Mouse (Mus musculus): ENCODE data around the gene Jpt1.
"Not testable (repeated sequence)": the region's sequence is repeated elsewhere in the genome, so short reads cannot be mapped to it uniquely, and the experiment has no call there.

The Jpt1 gene

GRCm38 (mm10) chr11:115475025-115475757, 39.0 kb downstream of the Jpt1 start, which contains the start of gene Armc7:
TSS of gene Armc7 (plus strand) at chr11:115475667.
- peak; percentile 94 for DNase-seq (ENCODE audit: low spot score)

GRCm38 (mm10) chr11:115473626-115474275, 40.4 kb downstream of the Jpt1 start:
- peak; percentile 90 for DNase-seq (ENCODE audit: low spot score)

- DNase-seq (ENCODE audit: low spot score), result no peak
These were observed 42.0 kb downstream of the Jpt1 start for GRCm38 (mm10) chr11:115472183-115472582.

- no peak for DNase-seq (ENCODE audit: low spot score)
These were observed 47.0 kb downstream of the Jpt1 start for GRCm38 (mm10) chr11:115467217-115467618.

- no peak for DNase-seq (ENCODE audit: low spot score)
These were observed 49.3 kb downstream of the Jpt1 start for GRCm38 (mm10) chr11:115464851-115465250.

GRCm38 (mm10) chr11:115463397-115463796, 50.8 kb downstream of the Jpt1 start:
- no peak for DNase-seq (ENCODE audit: low spot score)

- no peak for DNase-seq (ENCODE audit: low spot score)
These were observed 51.8 kb downstream of the Jpt1 start, which contains the start of gene Slc16a5 for GRCm38 (mm10) chr11:115462243-115462891. TSS of gene Slc16a5 (plus strand) at chr11:115462474.

GRCm38 (mm10) chr11:115461846-115462242, 52.3 kb downstream of the Jpt1 start:
- no peak for DNase-seq (ENCODE audit: low spot score)

- DNase-seq (ENCODE audit: low spot score), result no peak
These were observed 53.2 kb downstream of the Jpt1 start for GRCm38 (mm10) chr11:115460976-115461375.

GRCm38 (mm10) chr11:115457405-115457804, 56.8 kb downstream of the Jpt1 start:
- no peak for DNase-seq (ENCODE audit: low spot score)

- no peak for DNase-seq (ENCODE audit: low spot score)
These were observed 58.0 kb downstream of the Jpt1 start for GRCm38 (mm10) chr11:115456182-115456581.

GRCm38 (mm10) chr11:115455619-115456018, 58.6 kb downstream of the Jpt1 start:
- no peak for DNase-seq (ENCODE audit: low spot score)

GRCm38 (mm10) chr11:115454822-115455221, 59.4 kb downstream of the Jpt1 start:
- DNase-seq (ENCODE audit: low spot score), result not testable (repeated sequence)

- DNase-seq (ENCODE audit: low spot score), result no peak
These were observed 60.9 kb downstream of the Jpt1 start for GRCm38 (mm10) chr11:115453306-115453705.

GRCm38 (mm10) chr11:115452281-115452860, 61.8 kb downstream of the Jpt1 start:
- no peak for DNase-seq (ENCODE audit: low spot score)

- no peak for DNase-seq (ENCODE audit: low spot score)
These were observed 62.4 kb downstream of the Jpt1 start for GRCm38 (mm10) chr11:115451781-115452241.

GRCm38 (mm10) chr11:115450176-115450575, 64.0 kb downstream of the Jpt1 start:
- DNase-seq (ENCODE audit: low spot score), result no peak

- DNase-seq (ENCODE audit: low spot score), result no peak
These were observed 65.2 kb downstream of the Jpt1 start for GRCm38 (mm10) chr11:115448998-115449397.

GRCm38 (mm10) chr11:115448075-115448474, 66.1 kb downstream of the Jpt1 start:
- no peak for DNase-seq (ENCODE audit: low spot score)
